Mouse (Mus musculus) midbrain, embryonic 11.5 days (tissue): ENCODE results near the gene Nsl1. TPM values are rescaled to one million over a fixed set of nuclear protein-coding genes. Genes with fewer than 3 reads are reported as not detected.

ENCODE experiments used
- ATAC-seq: fragments of 200-750 bp; cut with Nextera tagmentation; 2 replicates; pipeline ENCODE4 v1.8.0; 2017; ENCODE audit warnings: moderate TSS enrichment, moderate library complexity; ENCODE audit not compliant: low FRiP score
- DNase-seq: peaks from one replicate; pipeline ENCODE4 v3.0.0; 2015; ENCODE audit warnings: low spot score; ENCODE audit errors: missing footprints
- H3K27ac ChIP-seq: fragments of 300-500 bp; sonication (generic); 2 replicates; pipeline ENCODE4 v1.5.1; 2014; ENCODE audit warnings: low read depth, low read length
- H3K27me3 ChIP-seq: fragments of 300-500 bp; sonication (generic); 2 replicates; pipeline ENCODE4 v1.6.1; 2014; ENCODE audit warnings: mild to moderate bottlenecking, low read length, moderate library complexity, mixed read lengths; ENCODE audit not compliant: control insufficient read depth, insufficient read depth
- H3K36me3 ChIP-seq: fragments of 300-500 bp; sonication (generic); 2 replicates; pipeline ENCODE4 v1.6.1; 2014; ENCODE audit warnings: mild to moderate bottlenecking, low read length, moderate library complexity, mixed read lengths; ENCODE audit not compliant: control insufficient read depth, insufficient read depth
- H3K4me1 ChIP-seq: fragments of 300-500 bp; sonication (generic); 2 replicates; pipeline ENCODE4 v1.6.1; 2014; ENCODE audit warnings: low read length; ENCODE audit not compliant: control insufficient read depth, insufficient read depth
- H3K4me2 ChIP-seq: fragments of 300-500 bp; sonication (generic); 2 replicates; pipeline ENCODE4 v1.6.1; 2014; ENCODE audit warnings: mild to moderate bottlenecking, moderate library complexity
- H3K4me3 ChIP-seq: fragments of 300-500 bp; sonication (generic); 2 replicates; pipeline ENCODE4 v1.5.1; 2014; ENCODE audit warnings: low read depth, low read length
- H3K9ac ChIP-seq: fragments of 300-500 bp; sonication (generic); 2 replicates; pipeline ENCODE4 v1.6.1; 2014; ENCODE audit warnings: low read length
- H3K9me3 ChIP-seq: fragments of 300-500 bp; sonication (generic); 2 replicates; pipeline ENCODE4 v1.6.1; 2016; ENCODE audit warnings: low read length; ENCODE audit not compliant: control insufficient read depth
- WGBS: fragments of 180-500 bp; shearing (Covaris S2); extraction: QIAGEN DNeasy Blood & Tissue Kit; methylation state at CpG from one replicate; pipeline ENCODE4 v1.1.7; 2014; 5-methylcytosine and 5-hydroxymethylcytosine counted together
- polyA plus RNA-seq: library from polyadenylated mRNA; unstranded; fragments of >200 nt; fragmentation: Nextera tagmentation; extraction: Ambion mirVana; gene quantifications from 2 replicates; pipeline ENCODE4 v1.2.1, GENCODE M21; 2014

Nsl1 gene
- polyA plus RNA-seq, 1 experiment from 2014 or later: 22.8 TPM

GRCm38 (mm10) chr1:191096871-191097681 is 34.3 kb downstream of the Nsl1 start:
- DNase-seq (peak; percentile 89), ATAC-seq (0 out of 2 replicates have a peak, but pooled peaks have one; percentile 12)
- no peaks in the 10 kb centered on the region for H3K36me3 ChIP-seq
- peak overlapping the region; percentile 99 for H3K4me2 ChIP-seq
- H3K27ac ChIP-seq: no peak overlapping the region
- peak overlapping the region; percentile 7; the same call in 1 of the 2 replicates for H3K9ac ChIP-seq
- H3K27me3 ChIP-seq: peaks cover 21% of the 10 kb centered on the region
- H3K4me3 ChIP-seq: peak overlapping the region; percentile 62
- H3K4me1 ChIP-seq: peaks cover 3% of the 10 kb centered on the region; the same call in 1 of the 2 replicates
- WGBS: 60% methylated on average over 14 of the region's 14 CpGs
- H3K9me3 ChIP-seq: no peaks in the 10 kb centered on the region; the same call in 1 of the 2 replicates

DNA sequence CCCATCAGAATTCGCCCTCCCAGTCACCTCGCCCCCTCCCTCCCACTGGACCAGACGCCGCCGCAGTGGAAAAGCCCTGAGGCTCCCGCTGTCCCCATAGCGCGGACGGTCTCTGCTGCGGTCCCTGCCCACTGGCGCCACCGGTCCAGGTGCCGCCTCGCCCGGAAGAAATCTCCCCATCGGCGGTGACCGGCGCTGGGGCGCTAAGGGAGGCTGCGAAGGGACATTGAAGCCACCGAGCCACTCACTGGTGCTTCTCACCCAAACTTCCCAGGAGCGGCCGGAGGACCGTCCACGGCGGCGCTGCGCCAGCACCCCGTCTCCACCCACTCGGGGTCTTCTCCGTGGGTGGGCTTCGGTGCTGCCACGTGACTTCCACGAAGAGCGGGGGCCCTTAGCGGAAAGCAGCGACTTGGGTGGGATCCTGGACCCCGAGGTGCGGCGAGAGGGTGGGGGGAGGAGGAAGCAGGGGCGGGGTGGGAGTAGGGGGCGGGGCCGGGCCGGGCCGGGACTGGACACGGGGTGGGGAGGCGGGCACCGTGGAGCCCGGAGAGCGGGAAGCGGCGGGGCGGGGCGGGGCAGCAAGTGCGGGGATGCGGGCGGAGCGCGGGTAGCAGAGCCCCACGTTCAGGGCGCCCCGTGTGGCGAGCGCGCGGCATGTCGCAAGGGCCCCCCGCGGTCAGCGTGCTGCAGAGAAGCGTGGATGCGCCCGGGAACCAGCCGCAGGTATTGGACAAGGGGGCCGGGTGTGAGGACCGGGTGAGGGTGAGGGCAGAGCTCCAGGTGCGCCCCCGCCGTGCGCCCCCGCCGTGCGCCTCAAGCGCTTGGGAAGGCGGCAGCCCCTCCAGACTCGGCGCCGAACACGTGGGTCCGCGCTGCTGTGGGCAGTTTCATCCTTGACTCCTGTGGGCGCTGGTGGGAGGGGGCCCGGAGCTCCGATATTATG is 35.3 kb downstream of the Nsl1 start, which contains the start of gene Batf3:
Gene Batf3, plus strand, starts transcription at position 46 of the 946 bp plus-strand sequence.
- Histone ChIP-seq H3K27me3 (peaks cover 21% of the 10 kb centered on the region), H3K4me3 (peak within 1 kb of the TSS; percentile 62), H3K27ac (no peak within 1 kb of the TSS), H3K9ac (peak within 1 kb of the TSS; percentile 57), H3K36me3 (no peaks in the 10 kb centered on the region), H3K9me3 (no peaks in the 10 kb centered on the region; the same call in 1 of the 2 replicates), H3K4me2 (peak within 1 kb of the TSS; percentile 99), H3K4me1 (peaks cover 3% of the 10 kb centered on the region; the same call in 1 of the 2 replicates)
- 1% methylated on average over 88 of the region's 95 CpGs for WGBS
- peak; percentile 75 for ATAC-seq
- DNase-seq: peak; percentile 92

DNA sequence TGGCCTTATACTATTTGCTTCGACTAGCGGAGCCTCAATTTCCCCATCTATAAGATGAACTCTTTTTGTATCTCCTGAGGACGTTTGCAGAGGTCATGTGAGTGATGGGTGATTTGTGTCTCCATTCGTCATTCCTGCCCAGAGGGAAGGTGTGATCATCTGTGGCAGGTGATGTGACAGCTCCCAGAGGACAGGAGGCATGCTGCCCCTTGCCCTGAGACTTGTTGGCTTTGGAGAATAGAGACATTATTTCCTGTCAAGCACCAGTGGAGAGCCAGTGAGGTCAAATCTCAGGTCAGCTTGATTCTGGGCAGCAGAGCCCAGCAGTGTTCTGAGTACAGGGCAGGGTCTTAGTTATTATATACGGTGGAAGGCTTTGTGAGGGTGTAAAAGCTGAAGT is 36.3 kb downstream of the Nsl1 start:
- DNase-seq (peak; percentile 79), ATAC-seq (no peak)
- Histone ChIP-seq H3K27ac (no peak overlapping the region), H3K9ac (no peak overlapping the region), H3K4me3 (no peak overlapping the region; the same call in 1 of the 2 replicates), H3K36me3 (no peaks in the 10 kb centered on the region), H3K9me3 (no peaks in the 10 kb centered on the region; the same call in 1 of the 2 replicates), H3K4me2 (no peak overlapping the region; the same call in 1 of the 2 replicates), H3K27me3 (peaks cover 21% of the 10 kb centered on the region), H3K4me1 (peaks cover 3% of the 10 kb centered on the region; the same call in 1 of the 2 replicates)
- WGBS: 43% methylated on average over 5 of the region's 5 CpGs

DNA sequence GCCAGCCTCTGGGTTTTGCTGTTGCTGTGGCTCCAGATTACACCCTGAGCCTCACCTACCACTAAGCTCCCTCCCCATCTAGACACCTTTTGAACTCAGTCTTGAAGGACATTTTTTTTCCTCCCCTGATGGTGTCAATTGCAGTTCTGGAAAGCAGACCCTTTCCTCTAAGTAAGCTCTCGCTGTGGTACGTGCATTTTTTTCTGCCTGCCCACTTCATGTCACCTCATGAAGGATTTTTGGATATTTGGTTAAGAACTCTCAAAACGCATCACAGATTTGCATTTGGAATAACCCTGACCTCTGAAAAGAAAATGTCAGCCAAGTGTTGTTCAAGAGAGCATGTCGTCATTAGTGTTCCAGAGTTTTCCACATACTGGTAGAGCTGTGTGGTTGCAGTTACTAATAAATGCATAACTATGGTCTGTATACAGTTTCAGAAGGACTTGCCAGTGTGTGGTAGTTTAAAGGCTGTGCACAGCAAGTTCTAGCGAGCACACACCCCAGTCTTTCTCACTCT is 37.0 kb downstream of the Nsl1 start:
- no peaks in the 10 kb centered on the region; the same call in 1 of the 2 replicates for H3K9me3 ChIP-seq
- DNase-seq: peak; percentile 73
- H3K4me1 ChIP-seq: peaks cover 3% of the 10 kb centered on the region; the same call in 1 of the 2 replicates
- no peaks in the 10 kb centered on the region for H3K36me3 ChIP-seq
- H3K4me3 ChIP-seq: no peak overlapping the region
- no peak overlapping the region for H3K4me2 ChIP-seq
- WGBS: 80% methylated on average over 5 of the region's 5 CpGs
- H3K27me3 ChIP-seq: peaks cover 21% of the 10 kb centered on the region
- H3K27ac ChIP-seq: no peak overlapping the region
- ATAC-seq: no peak
- H3K9ac ChIP-seq: no peak overlapping the region

GRCm38 (mm10) chr1:191102730-191103370 is 40.0 kb downstream of the Nsl1 start:
- WGBS: 84% methylated on average over 15 of the region's 15 CpGs

GRCm38 (mm10) chr1:191105246-191105645 is 42.4 kb downstream of the Nsl1 start:
- Histone ChIP-seq H3K4me3 (no peak overlapping the region), H3K27ac (no peak overlapping the region), H3K36me3 (no peaks in the 10 kb centered on the region), H3K27me3 (no peaks in the 10 kb centered on the region; the same call in 1 of the 2 replicates), H3K4me1 (no peaks in the 10 kb centered on the region), H3K4me2 (no peak overlapping the region), H3K9ac (no peak overlapping the region), H3K9me3 (no peaks in the 10 kb centered on the region; the same call in 1 of the 2 replicates)
- peak; percentile 67 for DNase-seq
- ATAC-seq: no peak
- WGBS: 88% methylated on average over 9 of the region's 9 CpGs

More at GRCm38 (mm10) chr1:191102730-191103370, 40.0 kb downstream of the Nsl1 start:
- Histone ChIP-seq H3K27ac (no peak overlapping the region), H3K9ac (no peak overlapping the region), H3K4me2 (no peak overlapping the region), H3K4me3 (no peak overlapping the region), H3K36me3 (no peaks in the 10 kb centered on the region), H3K4me1 (peaks cover 3% of the 10 kb centered on the region; the same call in 1 of the 2 replicates), H3K9me3 (no peaks in the 10 kb centered on the region; the same call in 1 of the 2 replicates), H3K27me3 (peaks cover 15% of the 10 kb centered on the region)
- DNase-seq (peak; percentile 69), ATAC-seq (no peak)

GRCm38 (mm10) chr1:191107306-191107705 is 44.5 kb downstream of the Nsl1 start:
- 0 out of 2 replicates have a peak, but pooled peaks cover 3% of the 10 kb centered on the region for H3K4me1 ChIP-seq
- ATAC-seq (no peak), DNase-seq (peak; percentile 65)
- H3K4me3 ChIP-seq: no peak overlapping the region
- WGBS: 75% methylated on average over 10 of the region's 10 CpGs
- no peak overlapping the region for H3K27ac ChIP-seq
- no peak overlapping the region for H3K4me2 ChIP-seq
- H3K9me3 ChIP-seq: no peaks in the 10 kb centered on the region
- no peaks in the 10 kb centered on the region for H3K27me3 ChIP-seq
- H3K9ac ChIP-seq: no peak overlapping the region
- H3K36me3 ChIP-seq: no peaks in the 10 kb centered on the region

DNA sequence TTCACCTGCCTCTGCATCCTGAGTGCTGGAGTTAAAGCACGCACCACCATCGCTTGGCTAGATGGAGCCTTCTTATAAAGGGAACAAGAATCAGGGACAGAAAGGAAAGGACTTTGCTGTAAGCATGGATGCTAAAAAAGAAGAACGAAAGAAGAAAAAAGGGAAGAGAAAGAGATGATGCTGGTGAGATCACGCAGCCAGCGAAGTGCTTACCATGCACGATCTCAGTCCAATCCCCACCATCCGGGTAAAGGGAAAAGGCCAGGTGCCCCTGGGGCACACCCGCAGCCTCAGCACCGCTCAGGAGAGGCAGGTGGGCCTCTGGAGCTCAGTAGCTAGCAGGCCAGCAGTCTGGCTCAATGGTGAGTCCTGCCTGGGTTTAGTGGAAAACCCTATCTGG is 47.1 kb downstream of the Nsl1 start:
- Histone ChIP-seq H3K27ac (no peak overlapping the region), H3K36me3 (no peaks in the 10 kb centered on the region), H3K27me3 (no peaks in the 10 kb centered on the region), H3K4me2 (no peak overlapping the region), H3K4me3 (no peak overlapping the region), H3K9me3 (no peaks in the 10 kb centered on the region), H3K9ac (no peak overlapping the region), H3K4me1 (0 out of 2 replicates have a peak, but pooled peaks cover 3% of the 10 kb centered on the region)
- no peak for ATAC-seq
- WGBS: 92% methylated on average over 9 of the region's 9 CpGs
- no peak for DNase-seq
